Mouse (Mus musculus): ENCODE measurements at regions not wholly inside any gene's neighbourhood (a gene's known extent, or its start where the extent isn't known, plus 50 kb on each side); places are given as distances from the start of the nearest gene placed in this dataset.

- no peaks in the 10 kb centered on the region for H3K79me2 ChIP-seq (replicated peaks; ENCODE audit: control insufficient read depth, insufficient read depth, low read length)
- WGBS = 63% methylated on average over 18 of the region's 18 CpGs
- TF ChIP-seq POLR2A (IDR thresholded peaks at IDR 0.05; ENCODE audit: insufficient read depth, low read depth, low read length) = no peak
- TF ChIP-seq EP300 (IDR thresholded peaks at IDR 0.05; ENCODE audit: insufficient read depth, low read depth, low read length) = no peak
- TF ChIP-seq CTCF (IDR thresholded peaks at IDR 0.05) = no peak
- DNase-seq = no peak
- intact Hi-C loops (cut with DNase I) = no loop called here
- no peaks in the 10 kb centered on the region; the same call in 1 of the 2 replicates for H3K4me1 ChIP-seq (ENCODE audit: control insufficient read depth, insufficient read depth, low read length)
- H3K27me3 ChIP-seq (ENCODE audit: control insufficient read depth, insufficient read depth, low read length) = no peaks in the 10 kb centered on the region
- no peaks in the 10 kb centered on the region for H3K36me3 ChIP-seq (ENCODE audit: control insufficient read depth, insufficient read depth, low read length)
- no peak overlapping the region for H3K27ac ChIP-seq
- no peak overlapping the region for H3K9ac ChIP-seq (ENCODE audit: low read depth, low read length)
- H3K4me3 ChIP-seq = no peak overlapping the region
Observed at GRCm38 (mm10) chr12:25268871-25269850, 172.2 kb upstream of the Id2 start.

GRCm38 (mm10) chr12:25268323-25268722, 171.4 kb upstream of the Id2 start:
- WGBS = 39% methylated on average over 7 of the region's 7 CpGs
- Histone ChIP-seq H3K9ac (ENCODE audit: low read depth, low read length) (no peak overlapping the region), H3K27ac (no peak overlapping the region), H3K27me3 (ENCODE audit: control insufficient read depth, insufficient read depth, low read length) (no peaks in the 10 kb centered on the region), H3K4me1 (ENCODE audit: control insufficient read depth, insufficient read depth, low read length) (no peaks in the 10 kb centered on the region; the same call in 1 of the 2 replicates), H3K36me3 (ENCODE audit: control insufficient read depth, insufficient read depth, low read length) (no peaks in the 10 kb centered on the region), H3K4me3 (no peak overlapping the region), H3K79me2 (replicated peaks; ENCODE audit: control insufficient read depth, insufficient read depth, low read length) (no peaks in the 10 kb centered on the region)
- intact Hi-C loops (cut with DNase I) = no loop called here
- DNase-seq = no peak
- TF ChIP-seq EP300 (IDR thresholded peaks at IDR 0.05; ENCODE audit: insufficient read depth, low read depth, low read length) (no peak), POLR2A (IDR thresholded peaks at IDR 0.05; ENCODE audit: insufficient read depth, low read depth, low read length) (no peak), CTCF (IDR thresholded peaks at IDR 0.05) (no peak)

GRCm38 (mm10) chr12:25267572-25268115, 170.7 kb upstream of the Id2 start:
- WGBS = 92% methylated on average over 13 of the region's 13 CpGs
- no peak overlapping the region for H3K4me3 ChIP-seq
- intact Hi-C loops (cut with DNase I) = no loop called here
- no peaks in the 10 kb centered on the region for H3K27me3 ChIP-seq (ENCODE audit: control insufficient read depth, insufficient read depth, low read length)
- H3K36me3 ChIP-seq (ENCODE audit: control insufficient read depth, insufficient read depth, low read length) = no peaks in the 10 kb centered on the region
- no peaks in the 10 kb centered on the region for H3K79me2 ChIP-seq (replicated peaks; ENCODE audit: control insufficient read depth, insufficient read depth, low read length)
- no peaks in the 10 kb centered on the region; the same call in 1 of the 2 replicates for H3K4me1 ChIP-seq (ENCODE audit: control insufficient read depth, insufficient read depth, low read length)
- no peak for DNase-seq
- TF ChIP-seq CTCF (IDR thresholded peaks at IDR 0.05) (no peak), EP300 (IDR thresholded peaks at IDR 0.05; ENCODE audit: insufficient read depth, low read depth, low read length) (no peak), POLR2A (IDR thresholded peaks at IDR 0.05; ENCODE audit: insufficient read depth, low read depth, low read length) (no peak)
- no peak overlapping the region for H3K9ac ChIP-seq (ENCODE audit: low read depth, low read length)
- H3K27ac ChIP-seq = no peak overlapping the region

GRCm38 (mm10) chr12:25266701-25267571, 170.0 kb upstream of the Id2 start:
- H3K27ac ChIP-seq = no peak overlapping the region
- no peaks in the 10 kb centered on the region for H3K79me2 ChIP-seq (replicated peaks; ENCODE audit: control insufficient read depth, insufficient read depth, low read length)
- intact Hi-C loops (cut with DNase I) = no loop called here
- 72% methylated on average over 17 of the region's 17 CpGs for WGBS
- no peak for DNase-seq
- no peak overlapping the region for H3K9ac ChIP-seq (ENCODE audit: low read depth, low read length)
- TF ChIP-seq POLR2A (IDR thresholded peaks at IDR 0.05; ENCODE audit: insufficient read depth, low read depth, low read length) (no peak), CTCF (IDR thresholded peaks at IDR 0.05) (no peak), EP300 (IDR thresholded peaks at IDR 0.05; ENCODE audit: insufficient read depth, low read depth, low read length) (no peak)
- H3K27me3 ChIP-seq (ENCODE audit: control insufficient read depth, insufficient read depth, low read length) = no peaks in the 10 kb centered on the region
- no peaks in the 10 kb centered on the region for H3K36me3 ChIP-seq (ENCODE audit: control insufficient read depth, insufficient read depth, low read length)
- H3K4me1 ChIP-seq (ENCODE audit: control insufficient read depth, insufficient read depth, low read length) = no peaks in the 10 kb centered on the region; the same call in 1 of the 2 replicates
- H3K4me3 ChIP-seq = no peak overlapping the region

- H3K79me2 ChIP-seq (replicated peaks; ENCODE audit: control insufficient read depth, insufficient read depth, low read length) = no peaks in the 10 kb centered on the region
- WGBS = 60% methylated on average over 11 of the region's 11 CpGs
- no peak overlapping the region for H3K4me3 ChIP-seq
- DNase-seq = no peak
- no peak overlapping the region for H3K27ac ChIP-seq
- H3K4me1 ChIP-seq (ENCODE audit: control insufficient read depth, insufficient read depth, low read length) = no peaks in the 10 kb centered on the region; the same call in 1 of the 2 replicates
- H3K27me3 ChIP-seq (ENCODE audit: control insufficient read depth, insufficient read depth, low read length) = no peaks in the 10 kb centered on the region
- no peak overlapping the region for H3K9ac ChIP-seq (ENCODE audit: low read depth, low read length)
- no peak for TF ChIP-seq EP300 (IDR thresholded peaks at IDR 0.05; ENCODE audit: insufficient read depth, low read depth, low read length)
- TF ChIP-seq POLR2A (IDR thresholded peaks at IDR 0.05; ENCODE audit: insufficient read depth, low read depth, low read length) = no peak
- no peak for TF ChIP-seq CTCF (IDR thresholded peaks at IDR 0.05)
- no peaks in the 10 kb centered on the region for H3K36me3 ChIP-seq (ENCODE audit: control insufficient read depth, insufficient read depth, low read length)
- intact Hi-C loops (cut with DNase I) = no loop called here
Observed at GRCm38 (mm10) chr12:25265560-25266525, 168.9 kb upstream of the Id2 start.
